Mouse (Mus musculus) heart, adult 2 months (tissue): ENCODE measurements around the gene Selenoo. TPM values are rescaled to one million over a fixed set of nuclear protein-coding genes. Genes with fewer than 3 reads are reported as not detected.

Source experiments
- DNase-seq, 2 experiments: peaks; one replicate each; pipeline ENCODE4 v3.0.0; 2021
- H3K27ac ChIP-seq: fragments of 200-600 bp; 2 replicates; pipeline ENCODE4 v1.8.1; 2022
- H3K27me3 ChIP-seq: fragments of 200-500 bp; 2 replicates; pipeline ENCODE4 v1.6.1; 2012; ENCODE audit warnings: mild to moderate bottlenecking, low read length, inconsistent platforms, mixed read lengths; ENCODE audit not compliant: control insufficient read depth, insufficient read depth
- H3K36me3 ChIP-seq: fragments of 200-500 bp; 2 replicates; pipeline ENCODE4 v1.6.1; 2012; ENCODE audit warnings: low read length, inconsistent platforms; ENCODE audit not compliant: control insufficient read depth, insufficient read depth
- H3K4me1 ChIP-seq: fragments of 200-500 bp; 2 replicates; pipeline ENCODE4 v1.6.1; 2011; ENCODE audit warnings: low read length; ENCODE audit not compliant: control insufficient read depth, insufficient read depth
- H3K4me3 ChIP-seq: fragments of 200-600 bp; 2 replicates; pipeline ENCODE4 v1.8.1; 2022
- H3K79me2 ChIP-seq: fragments of 200-500 bp; replicated peaks from 2 replicates; pipeline ENCODE4 v1.6.1; 2012; ENCODE audit warnings: mild to moderate bottlenecking, inconsistent platforms, low read length, moderate library complexity, mixed read lengths; ENCODE audit not compliant: control insufficient read depth, insufficient read depth
- H3K9ac ChIP-seq: fragments of 200-500 bp; 2 replicates; pipeline ENCODE4 v1.6.1; 2012; ENCODE audit warnings: low read depth, mild to moderate bottlenecking, control low read depth, inconsistent platforms, low read length, mixed read lengths
- CTCF ChIP-seq: fragments of 200-600 bp; IDR thresholded peaks from 2 replicates; pipeline ENCODE4 v1.8.1; 2022; ENCODE audit warnings: antibody characterized with exemption, mild to moderate bottlenecking, moderate library complexity
- EP300 ChIP-seq: fragments of 200-500 bp; IDR thresholded peaks from 2 replicates; pipeline ENCODE4 v1.6.1; 2011; ENCODE audit warnings: low read depth, low read length, control low read depth; ENCODE audit not compliant: insufficient read depth
- POLR2A ChIP-seq: fragments of 200-500 bp; IDR thresholded peaks from 2 replicates; pipeline ENCODE4 v1.6.1; 2011; ENCODE audit warnings: mild to moderate bottlenecking, low read depth, low read length, control low read depth; ENCODE audit not compliant: insufficient read depth
- WGBS: fragments of 180-500 bp; shearing (Covaris S2); methylation state at CpG from one replicate; pipeline ENCODE4 v1.1.7; 2018; 5-methylcytosine and 5-hydroxymethylcytosine counted together
- intact Hi-C: fragments of 180-260 bp; cut with DNase I; formaldehyde crosslinking; loops from one replicate; pipeline ENCODE4 v1.15.1; 2025
- polyA plus RNA-seq: library from polyadenylated mRNA; depleted of rRNA; stranded (reverse); fragments of >200 nt; gene quantifications from 2 replicates; pipeline ENCODE4 v1.2.3, GENCODE M21; 2012
- total RNA-seq, 2 experiments: library from RNA; stranded (reverse); gene quantifications; 2 replicates each; pipeline ENCODE4 v1.2.3; 2021

Selenoo gene
- total and polyA plus RNA-seq, 3 experiments, result 13.6 to 20.7 (median 16.5) TPM

- no peak for DNase-seq
- Histone ChIP-seq H3K27ac (no peak overlapping the region), H3K4me3 (no peak overlapping the region), H3K79me2 (peaks cover 5% of the 10 kb centered on the region; the same call in 1 of the 2 replicates), H3K4me1 (peaks cover 5% of the 10 kb centered on the region), H3K27me3 (no peaks in the 10 kb centered on the region), H3K9ac (no peak overlapping the region), H3K36me3 (no peaks in the 10 kb centered on the region)
- intact Hi-C loops, result loop anchor here (10.0 kb wide), 1 partner anchor 183 kb away; no protein-coding TSS in a partner anchor
- TF ChIP-seq CTCF (peak; percentile 71), POLR2A (no peak), EP300 (no peak)
Measured at GRCm38 (mm10) chr15:89118007-89118406, 29.1 kb downstream of the Selenoo start.

- peak within 1 kb of the TSS; percentile 85 for H3K27ac ChIP-seq
- under 1% methylated on average over 47 of the region's 47 CpGs for WGBS
- intact Hi-C loops, result loop anchor here (2.0 to 5.0 kb wide), 2 partner anchors 18 to 34 kb away; partner anchors contain the start of gene Mapk12
- peak within 1 kb of the TSS; percentile 93 for H3K4me3 ChIP-seq
- no peaks in the 10 kb centered on the region for H3K36me3 ChIP-seq
- H3K9ac ChIP-seq, result peak within 1 kb of the TSS; percentile 79
- no peaks in the 10 kb centered on the region for H3K27me3 ChIP-seq
- DNase-seq, result peak; percentile 94 to 98
- TF ChIP-seq POLR2A, result peak; percentile 90
- no peak for TF ChIP-seq CTCF
- peak; percentile 66 for TF ChIP-seq EP300
- H3K79me2 ChIP-seq, result peaks cover 4% of the 10 kb centered on the region; the same call in 1 of the 2 replicates
- H3K4me1 ChIP-seq, result peaks cover 13% of the 10 kb centered on the region
Measured at GRCm38 (mm10) chr15:89122649-89123366, 33.9 kb downstream of the Selenoo start, which contains the start of gene Tubgcp6. Tubgcp6 (minus strand) TSS chr15:89123112.

GRCm38 (mm10) chr15:89123595-89123994 is 34.7 kb downstream of the Selenoo start:
- Histone ChIP-seq H3K9ac (peak overlapping the region; percentile 58), H3K36me3 (no peaks in the 10 kb centered on the region), H3K27me3 (no peaks in the 10 kb centered on the region), H3K79me2 (peaks cover 4% of the 10 kb centered on the region; the same call in 1 of the 2 replicates), H3K4me3 (peak overlapping the region; percentile 93), H3K27ac (peak overlapping the region; percentile 85), H3K4me1 (peaks cover 13% of the 10 kb centered on the region)
- no peak for DNase-seq
- 47% methylated on average over 11 of the region's 11 CpGs for WGBS
- intact Hi-C loops, result loop anchor here (2.0 to 5.0 kb wide), 2 partner anchors 17 to 34 kb away; partner anchors contain the start of gene Mapk12
- no peak for TF ChIP-seq POLR2A
- TF ChIP-seq CTCF, result peak; percentile 18; the same call in 1 of the 2 replicates
- TF ChIP-seq EP300, result no peak

- Histone ChIP-seq H3K4me3 (no peak overlapping the region), H3K9ac (no peak overlapping the region), H3K36me3 (no peaks in the 10 kb centered on the region), H3K79me2 (peaks cover 4% of the 10 kb centered on the region; the same call in 1 of the 2 replicates), H3K4me1 (peaks cover 16% of the 10 kb centered on the region), H3K27me3 (no peaks in the 10 kb centered on the region), H3K27ac (no peak overlapping the region)
- intact Hi-C loops, result loop anchor here (5.0 kb wide), 1 partner anchor 33 kb away; no protein-coding TSS in a partner anchor
- whole genome bisulfite sequencing, result 92% methylated on average over 3 of the region's 3 CpGs
- DNase-seq, result no peak
- TF ChIP-seq POLR2A (no peak), EP300 (no peak), CTCF (no peak)
Measured at GRCm38 (mm10) chr15:89124312-89124711, 35.4 kb downstream of the Selenoo start.

DNA sequence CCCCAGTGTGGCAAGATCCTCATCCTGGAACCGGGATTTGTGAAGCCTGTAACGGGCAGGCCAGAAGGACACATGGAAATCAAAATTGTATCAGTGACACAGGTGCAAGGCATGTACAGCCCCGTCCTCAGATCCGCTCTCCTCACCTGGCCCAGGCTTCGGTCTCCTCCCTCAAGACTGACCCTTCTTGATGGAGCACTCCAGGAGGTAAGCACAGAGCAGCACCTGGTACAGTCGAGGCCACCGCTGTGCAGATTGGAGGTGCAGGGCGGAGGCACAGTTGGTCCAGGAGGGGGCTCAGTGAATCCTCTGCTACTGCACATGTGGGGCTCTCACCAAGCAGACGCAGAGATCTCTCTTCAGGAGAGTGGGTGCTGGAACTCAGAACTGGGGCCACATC is 36.5 kb downstream of the Selenoo start:
- peaks cover 2% of the 10 kb centered on the region; the same call in 1 of the 2 replicates for H3K79me2 ChIP-seq
- H3K4me3 ChIP-seq, result no peak overlapping the region
- intact Hi-C loops, result no loop called here
- H3K27ac ChIP-seq, result no peak overlapping the region
- 95% methylated on average over 9 of the region's 9 CpGs for WGBS
- no peak for TF ChIP-seq EP300
- TF ChIP-seq CTCF, result no peak
- TF ChIP-seq POLR2A, result no peak
- no peaks in the 10 kb centered on the region for H3K27me3 ChIP-seq
- H3K36me3 ChIP-seq, result no peaks in the 10 kb centered on the region
- H3K9ac ChIP-seq, result no peak overlapping the region
- H3K4me1 ChIP-seq, result peaks cover 16% of the 10 kb centered on the region
- no peak for DNase-seq

DNA sequence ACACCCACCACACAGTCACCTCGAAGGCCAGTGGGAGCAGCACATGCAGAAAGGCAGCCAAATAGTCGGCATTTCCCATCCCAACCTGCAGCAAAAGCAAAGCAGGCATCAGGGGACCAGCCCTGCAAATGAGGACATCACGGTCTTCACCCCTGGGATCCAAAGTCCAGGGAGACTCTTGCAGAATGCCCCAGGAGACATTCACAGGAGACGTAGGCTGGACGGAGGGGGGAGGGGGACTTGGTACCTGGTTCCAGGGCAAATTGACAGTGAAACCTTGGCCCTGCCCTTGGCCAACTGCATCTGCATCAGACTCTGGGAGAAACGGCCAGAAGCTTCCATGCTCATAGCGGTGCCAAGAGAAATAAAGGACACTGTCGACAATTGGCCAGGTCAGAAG is 37.7 kb downstream of the Selenoo start:
- H3K9ac ChIP-seq, result no peak overlapping the region
- TF ChIP-seq CTCF (no peak), EP300 (no peak), POLR2A (no peak)
- no peaks in the 10 kb centered on the region for H3K27me3 ChIP-seq
- no peak overlapping the region for H3K4me3 ChIP-seq
- intact Hi-C loops, result no loop called here
- DNase-seq, result no peak
- no peak overlapping the region for H3K27ac ChIP-seq
- H3K79me2 ChIP-seq, result peaks cover 2% of the 10 kb centered on the region; the same call in 1 of the 2 replicates
- WGBS, result 88% methylated on average over 8 of the region's 8 CpGs
- peaks cover 14% of the 10 kb centered on the region for H3K4me1 ChIP-seq
- no peaks in the 10 kb centered on the region for H3K36me3 ChIP-seq
